Mouse (Mus musculus) forebrain, embryonic 14.5 days (tissue): Measurements from ENCODE around the gene Gmds. TPM values are rescaled to one million over a fixed set of nuclear protein-coding genes. Genes with fewer than 3 reads are reported as not detected.

Experiments used
- ATAC-seq: fragments of 200-750 bp; cut with Nextera tagmentation; 2 replicates; pipeline ENCODE4 v1.8.0; 2017; ENCODE audit warnings: mild to moderate bottlenecking, moderate library complexity
- DNase-seq: peaks from one replicate; pipeline ENCODE4 v3.0.0-alpha.2; 2015; ENCODE audit warnings: low spot score
- H3K27ac ChIP-seq: fragments of 300-500 bp; sonication (generic); 2 replicates; pipeline ENCODE4 v1.5.1; 2014; ENCODE audit warnings: low read depth, mild to moderate bottlenecking, control low read depth, low read length, moderate library complexity
- H3K27me3 ChIP-seq: fragments of 300-500 bp; sonication (generic); replicated peaks from 2 replicates; pipeline ENCODE4 v1.6.1; 2014; ENCODE audit warnings: low read length, control low read depth, mixed read lengths; ENCODE audit not compliant: control insufficient read depth, insufficient read depth
- H3K36me3 ChIP-seq: fragments of 300-500 bp; sonication (generic); 2 replicates; pipeline ENCODE4 v1.6.1; 2014; ENCODE audit warnings: low read length, control low read depth; ENCODE audit not compliant: control insufficient read depth, insufficient read depth
- H3K4me1 ChIP-seq: fragments of 300-500 bp; sonication (generic); 2 replicates; pipeline ENCODE4 v1.6.1; 2014; ENCODE audit warnings: antibody characterized with exemption, low read length, control low read depth; ENCODE audit not compliant: control insufficient read depth, insufficient read depth
- H3K4me2 ChIP-seq: fragments of 300-500 bp; sonication (generic); 2 replicates; pipeline ENCODE4 v1.6.1; 2014; ENCODE audit warnings: mild to moderate bottlenecking, control low read depth, low read length
- H3K4me3 ChIP-seq: fragments of 300-500 bp; sonication (generic); 2 replicates; pipeline ENCODE4 v1.5.1; 2014; ENCODE audit warnings: low read depth, low read length, control low read depth
- H3K9ac ChIP-seq: fragments of 300-500 bp; sonication (generic); 2 replicates; pipeline ENCODE4 v1.6.1; 2014; ENCODE audit warnings: mild to moderate bottlenecking, low read length, control low read depth, moderate library complexity
- H3K9me3 ChIP-seq: fragments of 300-500 bp; sonication (generic); replicated peaks from 2 replicates; pipeline ENCODE4 v1.6.1; 2016; ENCODE audit warnings: low read length, control low read depth, mixed read lengths; ENCODE audit not compliant: control insufficient read depth
- WGBS: fragments of 180-500 bp; shearing (Covaris S2); extraction: QIAGEN DNeasy Blood & Tissue Kit; methylation state at CpG from one replicate; pipeline ENCODE4 v1.1.7; 2014; 5-methylcytosine and 5-hydroxymethylcytosine counted together
- polyA plus RNA-seq: library from polyadenylated mRNA; unstranded; fragments of >200 nt; fragmentation: Nextera tagmentation; extraction: Ambion mirVana; gene quantifications from 2 replicates; pipeline ENCODE4 v1.2.1, GENCODE M21; 2014

Gene Gmds
- polyA plus RNA-seq, 1 experiment from 2014 or later: 31.1 TPM

- Histone ChIP-seq H3K4me2 (peak overlapping the region; percentile 31; the same call in 1 of the 2 replicates), H3K36me3 (no peaks in the 10 kb centered on the region), H3K27ac (no peak overlapping the region), H3K4me3 (0 out of 2 replicates have a peak overlapping the region, but pooled peaks have one; percentile 8), H3K9ac (no peak overlapping the region), H3K4me1 (no peaks in the 10 kb centered on the region), H3K27me3 (no peaks in the 10 kb centered on the region; the same call in 1 of the 2 replicates), H3K9me3 (no peaks in the 10 kb centered on the region)
- ATAC-seq: peak; percentile 84
- peak; percentile 80 for DNase-seq
- 20% methylated on average over 17 of the region's 17 CpGs for WGBS
Measured at GRCm38 (mm10) chr13:31792480-31793132, 545.9 kb downstream of the Gmds start.

- Histone ChIP-seq H3K27ac (no peak overlapping the region), H3K4me3 (no peak overlapping the region), H3K36me3 (no peaks in the 10 kb centered on the region), H3K9me3 (no peaks in the 10 kb centered on the region), H3K9ac (no peak overlapping the region), H3K4me1 (no peaks in the 10 kb centered on the region), H3K27me3 (no peaks in the 10 kb centered on the region), H3K4me2 (no peak overlapping the region)
- ATAC-seq (no peak), DNase-seq (no peak)
- 87% methylated on average over 7 of the region's 7 CpGs for WGBS
Measured at GRCm38 (mm10) chr13:31784757-31785156, 553.8 kb downstream of the Gmds start.

- WGBS: 89% methylated on average over 2 of the region's 2 CpGs
- Histone ChIP-seq H3K27me3 (no peaks in the 10 kb centered on the region), H3K4me2 (no peak overlapping the region), H3K36me3 (no peaks in the 10 kb centered on the region), H3K9me3 (no peaks in the 10 kb centered on the region), H3K27ac (no peak overlapping the region), H3K4me1 (no peaks in the 10 kb centered on the region), H3K4me3 (no peak overlapping the region), H3K9ac (no peak overlapping the region)
- DNase-seq (no peak), ATAC-seq (no peak)
Measured at GRCm38 (mm10) chr13:31782063-31782462, 556.5 kb downstream of the Gmds start.

- no peaks in the 10 kb centered on the region for H3K36me3 ChIP-seq
- no peak overlapping the region for H3K4me3 ChIP-seq
- DNase-seq: no peak
- no peaks in the 10 kb centered on the region for H3K27me3 ChIP-seq
- ATAC-seq: no peak
- no peaks in the 10 kb centered on the region for H3K4me1 ChIP-seq
- no peaks in the 10 kb centered on the region for H3K9me3 ChIP-seq
- 88% methylated on average over 3 of the region's 3 CpGs for WGBS
- no peak overlapping the region for H3K9ac ChIP-seq
- no peak overlapping the region for H3K4me2 ChIP-seq
- no peak overlapping the region for H3K27ac ChIP-seq
Measured at GRCm38 (mm10) chr13:31780299-31780698, 558.2 kb downstream of the Gmds start.

- Histone ChIP-seq H3K36me3 (no peaks in the 10 kb centered on the region), H3K9me3 (no peaks in the 10 kb centered on the region), H3K4me3 (no peak overlapping the region), H3K27me3 (no peaks in the 10 kb centered on the region), H3K4me1 (no peaks in the 10 kb centered on the region), H3K9ac (no peak overlapping the region), H3K4me2 (no peak overlapping the region), H3K27ac (no peak overlapping the region)
- ATAC-seq (no peak), DNase-seq (no peak)
- WGBS: 78% methylated on average over 17 of the region's 17 CpGs
Measured at GRCm38 (mm10) chr13:31779281-31779981, 559.1 kb downstream of the Gmds start.

- Histone ChIP-seq H3K4me2 (no peak overlapping the region), H3K27ac (no peak overlapping the region), H3K27me3 (no peaks in the 10 kb centered on the region), H3K4me1 (no peaks in the 10 kb centered on the region), H3K9ac (no peak overlapping the region), H3K4me3 (no peak overlapping the region), H3K9me3 (no peaks in the 10 kb centered on the region), H3K36me3 (no peaks in the 10 kb centered on the region)
- no peak for DNase-seq
- no peak for ATAC-seq
- 57% methylated on average over 5 of the region's 5 CpGs for WGBS
Measured at GRCm38 (mm10) chr13:31775762-31776161, 562.8 kb downstream of the Gmds start.

- H3K4me2 ChIP-seq: no peak overlapping the region
- H3K27ac ChIP-seq: no peak overlapping the region
- H3K36me3 ChIP-seq: no peaks in the 10 kb centered on the region
- no peak overlapping the region for H3K9ac ChIP-seq
- 90% methylated on average over 5 of the region's 5 CpGs for WGBS
- no peak for ATAC-seq
- H3K27me3 ChIP-seq: no peaks in the 10 kb centered on the region
- no peak overlapping the region for H3K4me3 ChIP-seq
- no peaks in the 10 kb centered on the region for H3K4me1 ChIP-seq
- no peak for DNase-seq
- no peaks in the 10 kb centered on the region for H3K9me3 ChIP-seq
Measured at GRCm38 (mm10) chr13:31772882-31773281, 565.7 kb downstream of the Gmds start.
